Mouse (Mus musculus) neutrophil, adult 5-6 weeks (primary cell): ENCODE measurements around the gene Castor1. TPM values are rescaled to one million over a fixed set of nuclear protein-coding genes. Genes with fewer than 3 reads are reported as not detected.

Experiments
- total RNA-seq: library from RNA; stranded (forward); fragments of 200-1000 nt; gene quantifications from 2 replicates; pipeline ENCODE4 v1.2.3, GENCODE M21; 2017

The Castor1 gene
- total RNA-seq, 1 experiment from 2014 or later, result 2.2 TPM

Other genes starting within 250 kb of the Castor1 start
- gene 4930556J24Rik, start 241.4 kb upstream of the Castor1 start, total RNA-seq, result not detected in 2 replicates
- not detected in 2 replicates for gene Gal3st1, start 234.6 kb upstream of the Castor1 start, total RNA-seq
- not detected in 2 replicates for gene Sec14l4, start 186.8 kb upstream of the Castor1 start, total RNA-seq
- gene Sec14l3, start 153.4 kb upstream of the Castor1 start, total RNA-seq, result not detected in 2 replicates
- 1.8 TPM in 1 of 2 replicates, not detected in the other for gene Mtfp1, start 122.8 kb upstream of the Castor1 start, total RNA-seq
- 0.47 TPM in 1 of 2 replicates, not detected in the other for gene Sec14l2, start 94.8 kb upstream of the Castor1 start, total RNA-seq
- gene Rnf215, start 83.0 kb upstream of the Castor1 start, total RNA-seq, result 32.2 and 39.6 TPM in 2 replicates
- gene Ccdc157, start 57.9 kb upstream of the Castor1 start, total RNA-seq, result 3.6 and 5.0 TPM in 2 replicates
- 26.0 and 26.3 TPM in 2 replicates for gene Sf3a1, start 57.9 kb upstream of the Castor1 start, total RNA-seq
- gene Tbc1d10a, start 31.4 kb upstream of the Castor1 start, total RNA-seq, result 23.5 and 24.8 TPM in 2 replicates
- gene Osm, start 18.2 kb downstream of the Castor1 start, total RNA-seq, result 95.2 and 98.0 TPM in 2 replicates
- 0.12 TPM in 1 of 2 replicates, not detected in the other for gene Lif, start 39.3 kb downstream of the Castor1 start, total RNA-seq
- 0.58 TPM in 1 of 2 replicates, not detected in the other for gene Hormad2, start 222.9 kb downstream of the Castor1 start, total RNA-seq